Mouse (Mus musculus): ENCODE measurements around the gene Arl4a. TPM values are rescaled to one million over a fixed set of nuclear protein-coding genes. Genes with fewer than 3 reads are reported as not detected.

Arl4a gene
- total RNA-seq, 2 experiments from 2014 or later, result 36.7 to 42.7 TPM

DNA sequence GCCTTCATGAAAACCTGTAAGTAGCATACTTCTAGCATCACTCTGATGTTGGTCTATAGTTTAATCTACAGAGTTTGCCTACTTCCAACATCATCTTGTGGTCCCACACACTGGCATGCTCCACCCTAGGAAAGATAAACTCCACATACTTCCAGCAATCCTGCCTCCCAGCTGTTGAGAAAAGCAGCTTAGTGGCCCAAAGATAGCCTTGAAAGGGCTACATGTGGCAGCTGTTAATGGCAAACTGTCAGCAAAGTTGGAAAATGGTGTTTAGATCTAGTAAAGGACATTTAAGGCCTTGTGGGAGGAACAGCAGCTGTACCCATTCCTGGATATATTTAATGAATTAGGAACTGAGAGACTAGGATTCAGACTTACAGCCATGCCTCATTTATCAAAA, 68.3 kb downstream of the Arl4a start:
- no peak for DNase-seq (ENCODE audit: low spot score in 2 of 2)

DNA sequence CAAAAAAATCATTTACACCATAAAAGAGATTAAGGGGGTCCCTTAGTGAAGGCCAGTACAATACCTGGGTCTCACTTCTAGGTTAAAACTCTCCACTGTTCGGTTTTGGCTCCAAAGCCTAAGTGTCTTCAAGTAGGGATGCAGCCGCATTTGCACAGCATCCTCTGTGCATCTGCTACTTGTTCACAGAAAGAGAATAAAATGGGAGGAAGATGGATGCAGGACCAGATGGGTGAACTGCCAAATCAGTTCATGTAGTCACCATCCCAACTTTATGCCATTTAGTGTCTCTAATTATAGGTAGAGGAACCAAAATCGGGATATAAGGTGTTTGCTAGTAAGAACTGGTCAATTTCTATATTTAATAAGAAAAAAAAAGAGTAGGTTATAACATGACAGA, 69.7 kb downstream of the Arl4a start:
- no peak for DNase-seq (ENCODE audit: low spot score in 2 of 2)

DNA sequence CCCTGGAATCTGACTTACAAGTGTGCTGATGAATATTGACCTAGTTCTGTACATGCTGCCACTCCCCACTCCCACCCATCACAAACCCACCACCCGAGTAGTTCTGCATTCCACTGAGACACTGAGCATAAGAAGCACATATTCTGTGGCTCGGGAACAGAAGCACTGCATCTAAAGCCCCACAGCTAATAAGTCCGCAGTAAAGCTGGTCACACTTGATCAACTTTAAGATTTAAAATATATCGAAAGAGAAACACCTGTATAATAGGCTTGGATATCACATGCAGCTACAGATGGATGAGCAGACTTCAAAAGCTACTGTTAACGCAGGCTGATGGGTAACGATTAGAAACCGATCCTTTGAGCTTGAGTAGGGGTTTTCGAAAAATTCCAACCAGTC, 78.7 kb downstream of the Arl4a start:
- DNase-seq (ENCODE audit: low spot score in 2 of 2), result no peak

DNA sequence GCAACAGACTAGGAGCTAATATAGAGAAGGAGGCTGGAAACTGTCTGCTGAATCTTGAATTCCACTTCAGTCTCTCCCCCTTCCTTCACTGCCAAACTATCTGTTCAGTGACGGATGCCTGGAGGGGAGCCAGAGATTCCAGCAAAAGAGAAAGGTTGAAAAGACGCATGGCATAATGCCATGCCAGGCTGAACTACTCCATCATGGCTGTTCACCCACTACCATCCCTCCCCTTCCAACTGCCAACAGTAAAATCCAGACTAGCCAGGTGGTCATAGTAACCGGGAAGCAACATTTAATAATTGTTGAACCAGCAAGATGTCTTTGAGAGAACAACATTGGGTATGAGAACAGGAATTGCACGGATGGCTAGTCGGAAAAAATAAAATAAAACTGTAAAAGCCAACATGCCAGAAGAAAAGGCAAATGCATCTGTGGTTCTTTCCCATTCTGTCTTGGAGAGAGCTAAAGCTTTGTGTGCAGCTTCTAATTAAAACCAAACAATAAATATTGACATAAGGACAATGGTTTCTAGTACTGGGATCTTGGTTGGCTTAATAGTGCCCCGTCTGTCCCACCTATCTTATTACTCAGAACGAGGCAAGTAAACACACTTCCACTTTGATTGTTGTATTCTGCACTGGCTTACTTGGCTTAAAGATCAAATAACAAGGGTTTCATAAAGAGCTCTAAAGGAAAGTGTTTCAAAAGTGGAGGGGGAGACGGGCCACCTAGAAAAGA, 79.7 kb downstream of the Arl4a start:
- no peak for DNase-seq (ENCODE audit: low spot score in 2 of 2)

DNA sequence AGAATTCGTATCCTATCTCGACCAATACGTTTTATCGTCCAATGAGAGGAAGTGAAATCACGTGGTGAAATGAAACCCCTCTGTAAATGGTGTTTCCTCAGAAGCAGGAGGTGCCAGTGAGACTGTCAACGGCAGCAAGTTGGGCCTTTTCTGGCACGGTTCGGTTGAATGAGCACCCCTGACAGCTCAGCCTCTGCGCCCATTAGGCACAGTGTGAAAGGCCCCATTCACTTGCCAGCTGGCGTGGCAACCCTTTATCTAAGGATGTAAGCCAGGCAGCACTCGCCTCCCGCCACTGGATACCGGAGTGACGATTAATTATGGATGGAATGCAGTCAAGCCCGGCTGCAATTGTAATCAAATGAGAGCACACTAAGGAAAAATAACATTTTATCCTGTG, 81.4 kb downstream of the Arl4a start:
- peak in 1 of 2 experiments; percentile 32 for DNase-seq (ENCODE audit: low spot score in 2 of 2)

Other genes starting within 250 kb of the Arl4a start
- under 1 TPM in 1 of 2 experiments, not detected in 1; 0.14 TPM for gene Scin, start 96.2 kb upstream of the Arl4a start, total RNA-seq (2021)
- gene Lsmem1, start 161.5 kb upstream of the Arl4a start, total RNA-seq (2021), result 1 to 10 TPM; 1.8 to 2.6 TPM
- 100 to 1,000 TPM; 105 to 108 TPM for gene Ifrd1, start 210.5 kb upstream of the Arl4a start, total RNA-seq (2021)